Mouse (Mus musculus) T-cell, adult 2 months (primary cell): ENCODE measurements around the gene Phf21a.
"Not testable (repeated sequence)": the region's sequence is repeated elsewhere in the genome, so short reads cannot be mapped to it uniquely, and the experiment has no call there.

Experiments used
- DNase-seq: peaks from one replicate; pipeline ENCODE4 v3.0.0; 2022; ENCODE audit warnings: low spot score

Gene Phf21a

GRCm38 (mm10) chr2:92082196-92082595, 10.7 kb upstream of the Phf21a start:
- DNase-seq, result no peak

GRCm38 (mm10) chr2:92085721-92086120, 7.2 kb upstream of the Phf21a start:
- no peak for DNase-seq

DNA sequence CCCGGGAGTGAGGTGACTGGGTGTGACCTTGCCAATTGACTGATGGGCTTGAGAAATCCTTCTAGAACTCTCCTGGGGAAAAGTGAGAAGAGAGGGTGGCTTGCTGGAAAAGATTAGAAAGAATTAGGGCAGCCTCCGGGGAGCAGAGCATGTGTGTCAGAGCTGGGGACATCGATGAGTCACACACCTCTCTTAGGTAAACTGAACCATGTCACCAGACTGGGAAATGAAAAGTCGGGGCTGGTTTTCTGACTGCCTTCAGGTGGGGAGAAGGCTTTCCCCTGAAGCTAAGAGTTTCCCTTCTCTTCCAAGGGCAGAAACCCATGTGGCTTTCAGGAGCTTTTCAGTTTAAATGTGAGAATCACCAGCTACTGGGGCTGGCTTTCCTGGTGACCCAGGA, 5.9 kb upstream of the Phf21a start:
- DNase-seq, result no peak

DNA sequence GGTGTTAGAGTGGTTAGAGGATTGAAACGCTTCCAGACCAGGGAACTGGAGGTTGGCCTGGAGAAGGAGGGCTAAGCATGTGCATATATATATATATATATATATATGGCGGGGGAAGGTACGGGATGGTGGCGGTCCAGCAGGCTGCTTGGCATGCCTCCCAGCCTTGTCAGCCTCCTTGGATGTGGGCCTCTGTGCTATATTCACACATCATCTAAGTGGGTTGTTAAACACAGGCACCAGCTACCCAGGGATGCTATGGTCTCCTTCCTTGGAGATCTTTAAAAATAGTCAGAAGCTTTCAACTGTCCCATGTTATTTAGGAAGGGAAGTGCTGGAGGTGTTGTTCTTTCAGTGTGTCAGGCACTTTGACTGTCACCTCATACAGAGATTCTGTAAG, 3.1 kb upstream of the Phf21a start:
- DNase-seq, result no peak

DNA sequence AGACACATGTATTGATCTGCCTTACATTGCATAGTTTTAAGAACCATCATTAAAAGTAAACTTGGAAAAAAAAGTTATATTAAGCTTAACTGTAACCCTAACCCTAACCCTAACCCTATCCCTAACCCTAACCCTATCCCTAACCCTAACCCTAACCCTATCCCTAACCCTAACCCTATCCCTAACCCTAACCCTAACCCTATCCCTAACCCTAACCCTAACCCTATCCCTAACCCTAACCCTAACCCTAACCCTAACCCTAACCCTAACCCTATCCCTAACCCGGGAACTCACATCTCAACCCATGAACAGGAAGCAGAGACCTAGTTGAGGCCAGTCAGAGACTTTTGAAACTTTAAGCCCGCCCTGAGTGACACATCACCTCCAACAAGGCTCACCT, 586 bp downstream of the Phf21a start:
- not testable (repeated sequence) for DNase-seq

DNA sequence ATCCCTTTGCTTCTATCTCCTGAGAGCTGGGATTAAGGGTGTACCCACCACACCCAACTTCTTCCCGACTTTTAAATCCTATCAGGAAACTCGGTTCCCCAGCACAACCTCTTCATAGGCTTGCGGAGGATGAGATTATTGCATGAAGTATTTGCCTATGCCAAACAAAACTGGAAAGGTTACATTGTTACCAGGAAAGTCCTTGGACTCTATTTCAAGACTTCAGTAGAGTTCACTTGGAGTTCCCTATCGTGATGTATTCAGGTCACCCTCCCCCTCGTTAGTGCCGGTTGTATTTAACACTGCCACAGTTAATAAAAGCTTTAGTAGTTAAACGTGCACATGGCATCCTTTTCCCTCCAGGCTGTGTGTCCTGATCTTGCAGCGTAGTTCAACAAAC, 1.2 kb downstream of the Phf21a start:
- DNase-seq, result no peak

DNA sequence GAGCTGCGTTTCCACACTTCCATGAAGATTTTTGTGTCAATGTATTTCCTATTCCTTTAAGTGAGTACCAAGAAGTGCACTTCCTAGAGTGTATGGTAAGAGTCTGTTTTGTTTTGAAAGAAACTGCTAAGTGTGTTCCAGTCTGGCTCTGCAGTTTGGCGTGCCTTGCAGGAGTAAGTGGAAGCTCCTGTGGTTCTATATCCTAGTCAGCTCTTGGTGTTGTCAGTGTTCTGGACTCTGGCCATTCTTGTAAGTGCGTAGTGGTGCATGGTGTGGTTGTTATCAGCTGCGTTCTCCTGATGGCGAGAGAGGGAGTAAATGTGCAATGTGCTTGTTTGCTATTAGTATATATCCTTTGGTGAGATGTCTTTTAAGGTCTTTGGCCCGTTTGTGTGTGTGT, 7.9 kb downstream of the Phf21a start:
- no peak for DNase-seq

GRCm38 (mm10) chr2:92124523-92124922, 31.6 kb downstream of the Phf21a start:
- DNase-seq, result no peak

DNA sequence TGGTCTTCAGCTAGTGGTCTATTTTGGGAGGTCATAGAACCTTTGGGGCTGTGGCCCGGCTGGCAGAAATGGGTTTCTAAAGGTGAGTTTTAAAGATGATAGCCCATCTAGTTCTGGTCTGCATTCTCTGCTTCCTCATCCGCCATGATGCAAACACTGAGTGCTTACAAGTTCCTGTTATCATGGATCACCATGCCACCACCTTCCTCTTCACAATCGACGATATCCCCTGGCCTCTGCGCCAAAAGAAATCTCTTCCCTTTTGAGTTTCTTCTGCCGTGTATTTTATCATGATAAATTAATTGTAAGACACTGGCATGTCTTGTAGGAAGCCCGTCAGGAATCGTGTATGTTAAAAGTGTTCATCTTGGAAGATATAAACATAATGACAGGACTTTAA, 32.4 kb downstream of the Phf21a start:
- DNase-seq, result no peak

- no peak for DNase-seq
Measured at GRCm38 (mm10) chr2:92130071-92130470, 37.2 kb downstream of the Phf21a start.

DNA sequence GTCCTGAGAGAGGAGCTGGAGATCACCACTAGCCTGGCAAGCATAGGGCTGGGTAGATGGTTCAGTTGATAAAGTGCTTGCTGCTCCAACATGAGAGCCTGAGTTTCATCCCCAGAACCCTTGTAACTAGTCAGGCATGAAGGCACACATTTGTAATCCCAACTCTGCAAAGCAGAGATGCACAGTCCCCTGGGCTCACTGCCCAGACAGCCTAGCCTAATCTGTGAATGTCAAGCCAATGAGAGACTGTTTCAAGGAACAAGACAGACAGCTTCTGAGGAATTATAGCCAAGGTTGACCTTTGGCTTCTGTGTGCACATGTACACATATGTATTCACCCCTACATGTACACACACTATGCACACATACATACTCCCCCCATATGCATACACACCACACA, 45.8 kb downstream of the Phf21a start:
- no peak for DNase-seq

GRCm38 (mm10) chr2:92139365-92139764, 46.4 kb downstream of the Phf21a start:
- no peak for DNase-seq

- DNase-seq, result no peak
Measured at GRCm38 (mm10) chr2:92140383-92140782, 47.5 kb downstream of the Phf21a start.

DNA sequence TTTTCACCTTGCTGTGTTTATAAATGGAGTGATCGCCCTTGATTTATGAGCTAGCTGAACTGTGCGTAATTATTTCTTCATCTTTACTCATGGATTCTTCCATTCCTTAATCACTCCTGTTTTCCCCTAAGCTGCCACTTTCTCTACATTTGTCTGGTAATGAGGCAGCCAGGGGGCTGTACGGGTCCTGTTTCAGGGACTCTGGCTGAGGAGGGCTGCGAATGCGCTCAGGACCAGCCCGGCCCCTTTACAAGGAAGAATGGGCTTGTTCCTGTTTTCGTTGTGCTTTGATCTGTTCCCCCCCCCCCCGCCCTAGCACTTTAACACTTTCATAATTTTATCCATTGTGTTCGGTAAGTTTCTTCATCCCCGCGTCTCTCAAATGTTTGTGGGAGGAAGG, 48.2 kb downstream of the Phf21a start:
- no peak for DNase-seq

DNA sequence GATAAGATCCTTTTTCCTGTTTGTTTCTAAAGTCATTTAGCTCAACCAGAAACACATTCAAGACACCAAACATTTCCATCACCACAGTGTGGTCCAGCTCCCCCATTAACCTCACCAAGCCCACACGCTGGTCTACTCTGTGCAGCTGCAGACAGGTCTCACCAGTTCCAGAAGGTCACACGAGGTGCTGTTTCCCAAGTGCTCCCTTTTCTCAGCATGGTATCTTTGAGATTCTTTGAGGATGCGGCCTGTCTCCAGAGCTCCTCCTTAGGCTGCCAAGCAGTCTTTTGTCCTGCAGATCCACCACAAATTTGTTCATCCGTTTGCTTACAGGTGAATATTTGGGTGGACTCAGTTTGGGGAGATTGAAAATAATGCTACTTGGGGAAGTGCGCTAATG, 51.0 kb downstream of the Phf21a start:
- DNase-seq, result no peak

DNA sequence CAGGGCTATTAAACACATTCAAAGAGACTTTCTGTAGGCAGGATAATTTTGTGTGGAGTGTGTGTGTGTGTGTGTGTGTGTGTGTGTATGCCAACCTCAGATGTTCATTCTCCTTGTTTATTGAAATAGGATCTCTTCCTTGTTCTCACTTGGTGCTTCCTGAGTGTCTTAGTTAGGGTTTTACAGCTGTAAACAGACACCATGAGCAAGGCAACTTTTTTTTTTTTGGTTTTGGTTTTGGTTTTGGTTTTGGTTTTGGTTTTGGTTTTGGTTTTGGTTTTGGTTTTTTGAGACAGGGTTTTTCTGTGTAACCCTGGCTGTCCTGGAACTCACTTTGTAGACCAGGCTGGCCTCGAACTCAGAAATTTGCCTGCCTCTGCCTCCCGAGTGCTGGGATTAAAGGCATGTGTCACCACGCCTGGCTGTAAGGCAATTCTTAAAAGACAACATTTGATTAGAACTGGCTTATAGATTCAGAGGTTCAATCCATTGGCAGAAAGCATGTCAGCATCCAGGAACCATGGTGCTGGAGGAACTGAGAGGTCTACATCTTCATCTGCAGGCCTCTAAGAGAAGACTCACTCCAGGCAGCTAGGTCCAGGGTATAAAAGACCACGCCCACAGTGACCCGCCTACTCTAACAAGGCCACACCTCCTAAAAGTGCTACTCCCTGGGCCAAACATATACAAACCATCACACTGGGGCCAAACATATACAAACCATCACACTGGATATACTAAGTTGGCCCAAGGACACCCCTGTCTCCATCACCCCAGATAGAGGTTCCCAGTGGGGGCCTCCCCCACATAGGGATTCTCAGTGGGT, 55.2 kb downstream of the Phf21a start:
- DNase-seq, result not testable (repeated sequence)

- DNase-seq, result no peak
Measured at GRCm38 (mm10) chr2:92164291-92164690, 71.4 kb downstream of the Phf21a start.

- no peak for DNase-seq
Measured at GRCm38 (mm10) chr2:92166950-92167349, 74.0 kb downstream of the Phf21a start.

DNA sequence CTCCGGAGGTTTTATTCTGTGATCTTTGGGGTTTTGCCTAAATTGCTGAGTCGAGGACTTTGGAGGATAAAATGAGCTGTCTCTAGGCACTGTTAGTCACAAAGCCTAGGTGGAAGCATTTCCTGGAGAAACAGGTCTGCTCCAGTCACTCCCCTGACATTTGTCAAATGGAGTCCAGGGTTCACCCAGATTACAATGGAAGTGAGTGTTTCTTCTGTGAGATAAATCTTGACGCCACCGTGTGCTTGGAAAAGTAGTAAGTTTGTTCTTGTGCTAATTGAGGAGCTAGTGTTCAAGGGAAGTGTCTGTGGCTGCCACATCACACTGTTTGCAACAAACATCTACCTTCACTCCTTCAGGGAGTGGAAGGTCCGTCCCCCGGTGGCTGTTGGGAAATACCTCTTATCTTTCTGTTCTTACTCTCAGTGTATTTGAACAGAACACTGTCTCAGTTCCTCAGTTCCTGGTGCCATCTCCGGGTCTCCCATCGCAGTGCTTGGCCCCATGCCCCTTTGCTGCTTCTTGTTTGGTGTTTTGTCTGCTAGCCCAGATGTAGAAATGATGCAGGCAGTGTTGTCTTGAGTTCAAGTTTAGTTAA, 78.2 kb downstream of the Phf21a start:
- DNase-seq, result no peak

DNA sequence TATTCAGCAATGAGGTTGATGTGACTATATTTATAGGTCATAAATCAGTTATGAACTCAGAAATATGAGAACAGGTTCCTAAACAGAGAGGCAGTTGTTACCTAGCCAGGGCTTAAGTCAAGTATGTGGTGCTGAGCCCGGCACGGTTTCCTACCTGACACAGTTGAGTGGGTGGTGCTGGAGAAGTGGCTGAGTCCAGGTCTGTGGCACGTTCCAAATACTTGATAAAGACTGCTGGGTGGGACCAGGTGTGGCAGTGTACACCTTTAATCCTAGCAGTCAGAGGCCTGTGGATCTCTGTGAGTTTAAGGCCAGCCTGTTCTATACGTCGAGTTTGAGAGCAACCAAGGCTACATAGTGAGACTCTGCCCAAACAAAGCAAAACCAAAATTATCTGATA, 79.4 kb downstream of the Phf21a start:
- no peak for DNase-seq

DNA sequence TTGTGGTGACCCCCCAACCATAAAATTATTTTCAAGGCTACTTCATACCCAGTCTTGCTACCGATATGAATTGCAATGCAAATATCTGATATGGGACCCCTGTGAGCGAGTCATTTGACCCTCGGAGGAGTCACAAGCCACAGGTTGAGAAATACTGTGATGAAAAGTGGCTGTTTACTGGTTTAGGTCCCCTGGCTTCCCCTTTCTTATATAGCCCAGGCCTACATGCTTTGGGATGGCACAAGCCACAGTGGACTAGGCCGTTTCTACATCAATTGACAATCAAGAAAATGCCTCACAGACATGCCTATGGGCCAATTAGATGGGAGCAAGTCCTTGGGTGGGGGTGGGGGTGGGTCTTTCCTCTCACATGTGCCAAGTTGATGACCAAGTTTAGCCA, 80.3 kb downstream of the Phf21a start:
- no peak for DNase-seq

DNA sequence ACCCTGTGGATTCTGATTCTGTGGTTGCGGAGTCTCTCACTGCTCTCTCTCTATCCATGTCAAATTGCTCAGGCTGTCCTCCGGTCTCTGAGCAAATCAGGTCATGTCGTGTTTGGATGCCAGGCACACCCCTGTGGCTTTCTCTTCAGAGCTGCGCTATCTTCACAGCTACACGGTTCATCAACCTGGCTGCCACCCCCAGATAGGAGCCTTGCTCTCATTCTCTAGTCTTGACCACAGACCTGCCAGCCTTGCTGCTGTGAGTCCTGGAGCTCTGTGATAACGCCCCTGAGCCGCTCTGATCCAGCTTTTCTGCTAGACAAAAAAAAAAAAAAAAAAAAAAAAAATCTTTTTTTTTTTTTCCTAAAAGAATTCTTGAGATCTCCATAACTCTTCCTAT, 81.3 kb downstream of the Phf21a start:
- no peak for DNase-seq

DNA sequence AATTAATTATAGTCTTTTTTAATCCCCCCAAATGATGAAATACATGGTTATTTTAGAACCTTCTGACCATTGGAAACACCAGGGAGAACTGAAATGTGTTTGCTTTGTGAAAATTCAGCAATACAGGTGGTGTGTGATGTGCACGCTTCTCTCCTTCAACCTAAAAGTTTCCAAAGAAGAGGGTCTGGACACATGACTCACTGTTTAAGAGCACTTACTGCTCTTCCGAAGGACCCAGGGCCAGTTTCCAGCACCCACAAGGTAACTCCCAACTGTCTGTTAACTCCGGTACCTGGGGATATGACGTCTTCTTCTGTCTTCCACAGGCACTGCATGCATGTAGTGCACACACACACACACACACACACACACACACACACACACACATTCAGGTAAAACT, 82.1 kb downstream of the Phf21a start:
- DNase-seq, result no peak

DNA sequence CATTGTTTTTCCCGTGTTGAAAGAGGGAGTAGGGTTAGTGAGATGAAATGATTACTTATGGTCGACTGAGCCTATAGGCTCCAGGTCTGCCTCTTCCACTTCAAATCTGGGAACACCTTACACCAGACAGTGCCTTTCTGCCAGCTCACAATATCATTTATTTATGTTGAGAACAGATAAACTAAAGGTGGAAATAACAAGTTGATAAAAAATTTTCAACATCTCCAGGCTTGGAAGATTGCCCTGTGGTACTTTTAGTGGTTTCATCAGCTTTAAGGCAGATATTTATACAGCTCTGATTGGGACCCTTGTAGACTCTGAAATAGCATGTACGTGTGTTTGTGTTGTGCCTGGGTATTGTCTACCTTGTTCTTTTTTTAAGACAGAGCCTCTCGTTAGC, 83.4 kb downstream of the Phf21a start:
- no peak for DNase-seq
